Mouse (Mus musculus) C2C12 (cell line): ENCODE measurements around the gene Rbm14.

Experiments used
- CTCF ChIP-seq: IDR thresholded peaks from one replicate; pipeline ENCODE4 v1.5.1; 2011; ENCODE audit not compliant: control insufficient read depth, insufficient read depth, insufficient read length
- MAX ChIP-seq: IDR thresholded peaks from one replicate; pipeline ENCODE4 v1.6.1; 2011; ENCODE audit warnings: mild to moderate bottlenecking, control low read depth
- MYOD1 ChIP-seq: IDR thresholded peaks from one replicate; pipeline ENCODE4 v1.6.1; 2011; ENCODE audit warnings: low read depth; ENCODE audit not compliant: control insufficient read depth, insufficient read length

- TF ChIP-seq CTCF, result no peak
- no peak for TF ChIP-seq MAX
- no peak for TF ChIP-seq MYOD1
Observed at GRCm38 (mm10) chr19:4756921-4757320, 54.5 kb downstream of the Rbm14 start.
